Mouse (Mus musculus): ENCODE measurements around the gene Fmo1. TPM values are rescaled to one million over a fixed set of nuclear protein-coding genes. Genes with fewer than 3 reads are reported as not detected.

Gene Fmo1
- 100 to 1,000 TPM; 283 to 539 TPM for total RNA-seq (2021)
- long read RNA-seq, experiment 1, partial matches to known transcripts, result 34 of 134 reads
- long read RNA-seq, experiment 1, other reads (novel, unspliced or antisense), result 96 of 134 reads
- long read RNA-seq, experiment 2, transcript Fmo1-201 (9 exons, 2,388 nt), result major isoform, 211 of 323 reads
- long read RNA-seq, experiment 2, transcript Fmo1-206 (3 exons, 1,481 nt), result minor isoform, 6 of 323 reads
- long read RNA-seq, experiment 2, partial matches to known transcripts, result 51 of 323 reads
- long read RNA-seq, experiment 2, other reads (novel, unspliced or antisense), result 55 of 323 reads

DNA sequence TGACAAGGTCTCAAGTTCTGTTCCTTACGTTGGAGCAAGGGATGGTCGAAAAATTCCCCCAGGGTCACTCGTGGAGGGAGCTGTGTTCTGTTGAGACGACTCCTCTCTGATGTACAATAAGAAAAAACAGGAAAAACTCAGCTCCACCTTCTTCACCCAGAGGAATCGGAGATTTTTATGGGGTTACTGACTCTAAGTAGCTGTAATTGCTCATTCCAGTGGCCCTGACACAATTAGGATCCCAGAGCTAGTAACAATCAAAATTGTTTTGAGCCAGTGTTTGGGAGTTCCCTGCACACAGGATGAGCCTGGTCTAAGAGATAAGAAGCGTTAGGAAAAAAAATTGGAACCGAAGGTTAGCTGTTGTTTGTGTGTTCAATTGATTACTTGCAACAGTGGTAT lies at the start of gene Fmo1:
Fmo1 (minus strand) TSS at position 331 of the 402 bp plus-strand sequence.
- DNase-seq (ENCODE audit: low spot score in 2 of 2), result peak in 1 of 2 experiments; percentile 27

DNA sequence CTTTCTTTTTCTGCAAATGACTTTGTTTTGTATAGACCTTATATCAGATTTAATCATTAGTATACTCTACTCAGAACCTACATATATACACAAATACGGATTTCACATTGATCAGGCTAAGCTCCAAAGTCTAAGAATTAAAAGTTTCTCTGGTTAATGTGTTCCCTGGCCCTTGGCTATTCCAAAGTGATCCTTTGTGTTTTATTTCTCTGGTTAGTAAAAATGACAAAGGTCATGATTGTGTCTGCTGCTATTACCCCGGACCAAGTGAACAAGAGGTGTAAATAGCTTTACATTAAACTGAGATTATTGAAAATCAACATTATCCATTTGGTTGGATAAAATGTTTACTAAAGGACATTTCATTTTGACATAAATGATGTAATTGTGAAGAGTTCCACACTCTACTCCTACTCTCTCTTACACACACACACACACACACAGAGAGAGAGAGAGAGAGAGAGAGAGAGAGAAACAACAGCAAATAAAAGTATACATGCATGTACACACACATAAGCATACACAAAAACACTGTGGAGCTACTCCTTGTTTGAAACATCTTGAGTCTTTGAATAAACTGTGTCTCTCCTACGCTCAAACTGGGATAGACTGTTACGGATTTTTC lies 48.6 kb upstream of the Fmo1 start:
- no peak for DNase-seq (ENCODE audit: low spot score in 2 of 2)

- no peak for DNase-seq (ENCODE audit: low spot score in 2 of 2)
These were observed 45.7 kb upstream of the Fmo1 start for GRCm38 (mm10) chr1:162912085-162912484.

DNA sequence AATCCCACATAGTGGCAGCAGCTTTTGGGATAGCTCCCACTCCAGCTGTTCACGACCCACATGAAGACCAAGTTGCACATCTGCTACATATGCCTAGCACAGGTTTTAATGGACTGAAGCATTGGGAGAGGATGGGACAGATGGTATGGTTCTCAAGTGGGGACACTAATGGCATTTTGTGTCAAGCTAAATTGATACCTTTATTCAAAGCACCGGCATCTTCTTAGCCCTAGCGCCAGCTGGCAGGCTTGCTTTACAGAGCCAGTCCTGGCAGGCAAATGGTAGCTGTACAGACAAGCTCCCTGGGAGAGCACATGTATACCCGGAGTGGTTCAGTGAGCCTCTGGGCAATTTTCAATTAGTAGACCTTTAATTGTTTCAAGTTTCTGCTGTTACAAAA lies 35.5 kb upstream of the Fmo1 start:
- no peak for DNase-seq (ENCODE audit: low spot score in 2 of 2)

- DNase-seq (ENCODE audit: low spot score in 2 of 2), result no peak
These were observed 31.7 kb upstream of the Fmo1 start, which contains the start of gene Fmo2 for GRCm38 (mm10) chr1:162897838-162898811. TSS of gene Fmo2 (minus strand) at chr1:162898726.

DNA sequence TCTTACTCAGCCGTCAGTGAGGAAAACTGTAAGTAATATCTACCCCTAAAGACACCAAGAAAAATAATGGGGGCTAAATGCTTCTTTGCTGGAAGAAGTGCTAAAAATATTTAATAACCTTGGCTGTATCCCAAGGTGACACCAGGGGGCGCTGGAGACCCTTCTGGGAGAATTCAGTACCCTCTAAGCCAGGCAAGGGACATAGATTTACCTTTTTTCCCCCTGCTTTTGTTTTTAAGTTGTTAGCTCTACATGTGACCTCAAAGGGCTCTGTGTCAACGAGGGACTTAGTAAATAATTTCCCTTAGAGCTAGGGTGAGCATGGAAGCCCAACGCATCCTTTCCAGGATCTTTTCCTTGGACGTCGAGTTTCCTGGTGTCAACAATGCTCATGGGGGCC lies 29.5 kb upstream of the Fmo1 start:
- peak; percentile 72 to 76 for DNase-seq (ENCODE audit: low spot score in 2 of 2)

GRCm38 (mm10) chr1:162893014-162893413 lies 26.6 kb upstream of the Fmo1 start:
- DNase-seq (ENCODE audit: low spot score in 2 of 2), result no peak

DNA sequence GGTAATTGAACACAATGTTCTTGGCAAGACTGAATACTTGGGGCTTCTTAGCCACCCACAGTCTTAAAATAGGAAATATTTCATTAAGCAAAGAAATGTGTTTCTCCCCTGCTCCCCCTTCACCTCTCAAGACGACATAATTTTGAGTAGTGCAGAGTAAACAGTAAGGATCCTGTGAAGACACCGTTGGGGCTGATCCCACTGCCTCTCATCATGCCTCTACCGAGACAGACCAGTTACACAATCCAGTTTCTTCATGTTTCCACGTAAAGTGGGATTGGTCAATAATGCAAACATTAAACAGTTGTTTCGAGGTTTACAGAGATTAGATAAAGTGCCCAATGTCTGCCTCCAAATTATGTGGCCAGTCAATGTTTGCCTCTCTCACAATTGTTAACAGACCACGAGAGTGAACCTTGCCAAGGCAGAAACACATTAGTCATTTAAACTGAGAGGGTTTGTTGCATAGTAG lies 25.6 kb upstream of the Fmo1 start:
- no peak for DNase-seq (ENCODE audit: low spot score in 2 of 2)

- DNase-seq (ENCODE audit: low spot score in 2 of 2), result no peak
These were observed 22.2 kb upstream of the Fmo1 start for GRCm38 (mm10) chr1:162888646-162889045.

- DNase-seq (ENCODE audit: low spot score in 2 of 2), result no peak
These were observed 21.2 kb upstream of the Fmo1 start for GRCm38 (mm10) chr1:162887644-162888043.

DNA sequence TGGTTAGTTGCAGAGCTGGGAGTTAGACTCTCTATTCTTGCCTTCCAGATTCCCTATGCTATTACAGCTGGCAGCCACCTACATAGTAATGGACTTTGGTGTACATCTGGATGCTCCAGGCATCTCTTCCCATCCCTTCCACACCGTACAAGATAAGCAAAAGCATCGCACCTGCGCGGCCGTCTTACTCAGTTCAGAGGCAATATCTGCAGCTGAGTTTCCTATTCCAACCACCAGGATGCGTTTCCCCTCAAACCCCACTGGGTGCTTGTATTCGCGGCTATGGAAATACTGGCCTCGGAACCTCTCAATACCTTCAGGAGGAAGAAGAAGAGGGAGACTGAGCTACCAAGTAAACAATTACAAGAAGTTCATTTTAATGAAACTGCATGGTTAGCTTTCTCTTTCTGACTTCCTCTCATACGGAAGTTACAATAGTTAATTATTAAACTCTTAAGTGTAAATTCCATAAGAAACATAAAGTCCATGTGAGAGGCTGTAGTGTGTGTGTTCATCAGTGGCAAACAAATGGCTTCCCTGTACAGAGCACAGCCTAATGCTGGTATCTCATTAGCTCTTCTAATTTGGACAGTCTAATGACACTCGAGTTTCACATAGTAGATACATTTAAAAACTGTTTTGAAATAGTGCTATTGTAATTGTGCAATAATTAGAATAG lies 19.9 kb upstream of the Fmo1 start:
- no peak for DNase-seq (ENCODE audit: low spot score in 2 of 2)

DNA sequence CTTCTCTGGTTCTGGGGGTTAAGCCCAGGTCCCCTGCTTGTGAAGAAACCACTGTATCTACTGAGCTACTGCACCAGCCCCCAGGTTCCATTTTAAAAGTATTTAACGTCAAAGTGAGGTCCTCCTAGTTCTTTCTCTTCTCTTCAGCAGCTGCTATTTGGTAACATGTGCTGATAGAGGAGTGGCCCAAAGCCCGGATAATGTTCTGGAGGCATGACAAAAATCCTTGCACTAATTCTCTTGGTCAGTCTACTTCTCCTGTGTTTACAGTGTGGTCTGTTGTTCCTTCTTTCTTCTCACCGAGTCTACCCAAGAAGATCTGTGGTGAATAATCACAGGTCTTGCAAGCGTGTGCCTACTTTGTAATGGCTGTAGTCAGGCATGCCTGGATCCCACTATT lies 16.3 kb upstream of the Fmo1 start:
- DNase-seq (ENCODE audit: low spot score in 2 of 2), result no peak

- peak; percentile 68 to 76 for DNase-seq (ENCODE audit: low spot score in 2 of 2)
These were observed 13.4 kb upstream of the Fmo1 start for GRCm38 (mm10) chr1:162879595-162880369.

GRCm38 (mm10) chr1:162875091-162875490 lies 8.7 kb upstream of the Fmo1 start:
- no peak for DNase-seq (ENCODE audit: low spot score in 2 of 2)

DNA sequence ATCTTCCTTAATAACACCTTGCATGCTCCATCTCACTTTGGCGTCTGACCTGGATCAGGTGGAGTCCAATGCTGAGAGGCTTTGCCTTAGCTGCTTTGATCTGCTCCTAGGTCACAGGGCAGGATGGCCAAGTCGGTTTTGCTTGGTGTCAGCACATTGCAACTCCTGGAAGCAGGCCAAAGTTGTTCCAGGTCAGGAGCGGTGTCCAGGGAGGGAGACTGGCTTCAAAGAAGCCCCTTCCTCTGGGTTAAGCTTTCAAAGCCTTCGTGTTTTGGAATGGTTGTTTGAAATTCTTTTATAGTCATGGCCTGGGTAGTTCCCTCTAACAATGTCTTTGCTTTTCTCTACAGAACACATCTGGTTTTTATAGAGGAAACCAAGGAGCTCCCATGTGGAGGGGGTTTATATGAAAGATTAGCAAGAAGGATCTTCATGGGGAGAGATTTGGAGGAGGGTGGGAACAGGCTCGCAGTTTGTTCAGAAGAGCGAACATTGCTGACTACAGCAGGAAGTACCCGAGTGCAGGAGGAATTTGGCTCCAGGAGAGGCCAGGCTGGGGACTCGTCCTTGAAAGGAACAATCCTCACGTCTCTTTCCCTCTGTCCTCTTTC lies 5.4 kb upstream of the Fmo1 start:
- no peak for DNase-seq (ENCODE audit: low spot score in 2 of 2)

DNA sequence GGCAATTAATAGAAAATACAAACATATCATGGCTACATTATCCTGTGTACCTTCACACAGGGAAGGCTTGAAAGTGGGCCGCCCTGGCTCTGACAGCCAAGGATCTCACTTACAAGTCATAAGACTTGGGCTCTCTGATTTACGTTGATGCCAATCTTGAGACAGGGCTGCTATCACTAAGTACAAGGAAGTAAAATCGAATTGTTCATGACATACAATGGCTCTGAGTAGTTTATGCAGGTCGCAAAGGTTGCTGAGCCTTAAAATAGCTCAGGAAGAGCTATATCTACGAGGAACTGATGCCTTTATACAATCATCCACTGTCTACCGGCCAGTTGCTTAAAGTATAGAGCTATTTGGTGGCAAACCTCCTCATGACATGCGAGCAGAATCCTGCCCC lies 4.6 kb upstream of the Fmo1 start:
- no peak for DNase-seq (ENCODE audit: low spot score in 2 of 2)

- no peak for DNase-seq (ENCODE audit: low spot score in 2 of 2)
These were observed 986 bp upstream of the Fmo1 start for GRCm38 (mm10) chr1:162867396-162867795.

GRCm38 (mm10) chr1:162865493-162865830 lies 948 bp downstream of the Fmo1 start:
- no peak for DNase-seq (ENCODE audit: low spot score in 2 of 2)

DNA sequence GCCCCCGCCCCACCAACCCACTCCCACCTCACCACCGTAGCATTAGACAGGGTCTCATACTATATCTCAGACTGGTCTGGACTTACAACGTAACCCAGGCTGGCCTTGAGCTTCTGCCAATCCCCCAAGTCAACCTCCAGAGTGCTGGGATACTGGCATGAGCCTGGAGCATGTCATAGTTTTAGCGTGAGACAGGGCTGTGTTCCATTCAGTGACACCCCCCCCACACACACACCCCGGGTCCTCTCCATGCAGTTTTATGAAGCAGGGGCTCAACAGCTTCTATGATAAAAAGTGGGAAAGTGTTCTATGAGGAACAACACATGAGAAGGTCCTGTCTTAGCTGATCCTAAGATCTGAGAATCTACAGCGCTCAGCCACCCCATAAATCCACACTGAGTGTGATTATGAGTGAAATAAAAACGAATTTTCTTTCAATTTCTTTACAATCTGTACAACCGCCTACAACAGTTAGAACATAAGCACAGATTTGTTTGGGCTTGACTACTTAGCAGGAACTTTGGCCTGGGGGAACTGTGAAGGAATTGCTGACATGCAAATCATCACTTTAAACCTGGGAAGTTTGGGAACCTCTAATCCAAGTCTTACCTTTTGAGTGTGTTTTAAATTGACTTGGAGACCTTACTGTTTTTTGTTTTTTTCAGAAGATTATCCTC lies 1.5 kb downstream of the Fmo1 start:
- no peak for DNase-seq (ENCODE audit: low spot score in 2 of 2)

Measured in adrenal gland, adult 18-20 months (tissue).